Mouse (Mus musculus) lung, adult 2 months (tissue): ENCODE measurements around the gene Dstyk.

Source experiments
- CTCF ChIP-seq: fragments of 200-500 bp; IDR thresholded peaks from 2 replicates; pipeline ENCODE4 v1.5.1; 2011; ENCODE audit warnings: mild to moderate bottlenecking, low read length, control low read depth; ENCODE audit not compliant: insufficient read depth
- POLR2A ChIP-seq: fragments of 200-500 bp; IDR thresholded peaks from 2 replicates; pipeline ENCODE4 v1.6.1; 2011; ENCODE audit warnings: low read depth, mild to moderate bottlenecking, control low read depth, low read length, borderline replicate concordance; ENCODE audit errors: extremely low read depth

- TF ChIP-seq CTCF (no peak), POLR2A (no peak)
These were observed 3.3 kb downstream of the Dstyk start for GRCm38 (mm10) chr1:132420662-132421061.
